Mouse (Mus musculus): ENCODE data around the gene Nectin2.

DNA sequence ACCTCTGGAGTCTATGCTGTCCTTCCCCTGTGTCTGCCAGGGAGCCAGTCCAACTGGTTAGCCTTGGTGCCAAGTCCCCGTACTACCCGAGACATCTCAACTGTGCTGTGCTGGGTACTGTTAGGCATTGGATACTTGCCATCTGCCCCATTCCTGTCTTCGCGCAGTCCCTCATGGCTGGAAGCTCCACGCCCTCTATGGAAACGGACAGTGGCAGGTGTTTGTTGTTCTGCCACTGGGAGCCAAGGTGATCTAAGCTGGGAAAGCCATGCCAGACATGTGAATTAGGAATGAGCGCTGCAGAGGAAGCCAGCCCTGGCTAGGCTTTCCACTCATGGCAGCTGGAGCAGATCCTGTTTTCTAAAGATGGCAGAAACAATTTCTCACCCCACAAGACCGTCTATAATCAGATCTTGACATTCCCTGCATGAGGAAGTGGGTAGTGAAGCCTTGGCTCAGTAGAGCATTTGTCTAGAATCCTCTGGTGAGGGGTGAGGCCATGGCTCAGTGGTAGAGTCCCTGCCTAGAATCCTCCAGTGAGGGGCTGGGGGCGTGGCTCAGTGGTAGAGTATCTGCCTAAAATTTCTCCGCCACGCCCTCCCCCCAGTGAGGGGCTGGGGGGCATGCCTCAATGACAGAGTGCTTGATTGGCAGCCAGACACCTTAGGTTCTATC lies 26.9 kb upstream of the Nectin2 start:
- no peak for TF ChIP-seq CTCF (IDR thresholded peaks at IDR 0.05; ENCODE audit: insufficient read depth, low read length)
- TF ChIP-seq POLR2A (IDR thresholded peaks at IDR 0.05; ENCODE audit: borderline replicate concordance, extremely low read depth, low read depth, low read length) = no peak

All from lung, adult 2 months (tissue).